Mouse (Mus musculus): Measurements from ENCODE around the gene Gm20716. TPM values are rescaled to one million over a fixed set of nuclear protein-coding genes. Genes with fewer than 3 reads are reported as not detected.

Gene Gm20716
- 30.1 and 34.8 TPM in 2 replicates for polyA plus RNA-seq (2012; rRNA removed)

DNA sequence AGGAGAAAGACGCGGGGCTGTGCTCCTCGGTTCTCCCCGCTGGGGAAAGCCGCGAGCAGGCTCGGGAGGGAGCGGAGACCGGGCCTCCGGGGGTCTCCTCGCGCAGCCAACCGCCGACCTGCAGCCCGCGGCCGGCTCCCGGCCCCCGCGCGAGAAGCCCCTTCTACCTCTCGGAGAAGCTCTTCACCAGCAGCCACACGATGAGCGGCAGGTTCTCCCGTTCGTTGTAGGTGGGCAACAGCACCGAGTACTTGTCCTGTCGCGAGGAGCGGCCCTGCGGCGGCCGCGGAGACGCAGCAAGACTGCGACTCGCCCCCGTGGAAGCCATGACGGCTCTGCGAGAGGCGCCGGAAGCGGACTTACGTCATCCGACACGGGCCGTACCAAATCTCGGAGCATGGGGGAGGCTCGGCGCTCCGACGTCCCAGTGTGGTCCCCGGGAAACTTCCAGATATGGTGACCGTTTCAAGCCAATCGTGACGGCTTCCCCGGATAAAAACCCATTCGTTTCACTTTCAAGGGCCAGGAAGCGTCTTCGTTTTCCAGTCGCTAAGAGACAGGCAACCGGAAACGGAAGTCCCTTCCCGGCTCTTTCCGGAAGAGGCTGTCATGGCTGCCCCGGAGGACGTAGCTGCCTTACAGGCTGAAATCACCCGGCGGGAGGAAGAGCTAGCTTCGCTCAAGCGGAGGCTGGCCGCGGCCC lies at the start of gene Gm20716, which contains the start of the genes Dpm1 and Mocs3:
TSS of gene Gm20716 (minus strand) at position 339 of the 703 bp plus-strand sequence.
TSS of gene Dpm1 (minus strand) at position 566 of the 703 bp plus-strand sequence.
TSS of gene Mocs3 (plus strand) at position 597 of the 703 bp plus-strand sequence.

DNA sequence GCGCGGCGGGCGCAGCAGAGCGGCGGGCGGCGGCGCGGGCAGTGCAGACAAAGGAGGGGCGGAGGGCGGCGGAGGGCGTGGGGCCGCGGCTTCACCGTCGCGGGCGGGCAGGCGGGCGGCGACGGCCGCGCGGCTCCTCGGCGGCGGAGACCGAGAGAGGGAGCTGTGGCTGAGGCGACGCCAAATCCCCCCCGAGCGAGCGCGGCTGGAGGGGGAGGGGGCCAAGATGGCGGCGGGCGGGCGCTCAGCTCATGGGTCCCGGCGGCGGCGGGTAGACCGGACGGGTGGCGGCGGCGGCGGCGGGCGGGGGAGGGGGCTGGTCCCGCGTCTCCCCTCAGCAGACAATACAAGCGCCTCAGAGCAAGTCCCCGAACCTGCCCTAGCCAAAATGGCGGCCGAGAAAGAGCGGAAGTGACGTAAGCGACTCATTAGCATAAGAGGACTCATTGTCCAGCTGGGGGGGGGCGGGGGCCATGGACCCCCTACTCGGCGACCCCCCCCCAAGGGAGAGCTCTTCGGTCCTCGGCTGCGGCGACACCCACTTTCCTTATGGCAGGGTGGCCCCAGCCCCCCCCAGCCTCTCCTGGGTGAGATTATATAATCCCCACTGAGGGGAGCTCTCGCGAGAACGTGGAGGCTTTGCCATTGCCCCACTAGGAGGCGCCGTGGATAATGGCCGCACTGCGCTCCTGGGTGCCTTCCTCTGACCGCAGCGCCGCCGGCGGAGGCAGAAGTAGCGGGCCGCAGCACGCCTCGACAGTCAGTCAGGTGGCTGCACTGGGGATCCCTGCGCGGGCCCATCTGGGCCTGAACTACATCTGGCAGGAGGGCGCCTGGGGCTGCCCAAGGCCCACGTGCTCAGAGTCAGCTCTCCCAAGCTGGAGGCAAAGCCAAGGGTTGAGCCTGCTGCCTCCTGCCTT lies 23.2 kb downstream of the Gm20716 start, which contains the start of gene Adnp:
TSS of gene Adnp (minus strand) at position 388 of the 920 bp plus-strand sequence.

Other genes starting within 250 kb of the Gm20716 start
- gene Ripor3, start 219.7 kb downstream of the Gm20716 start, polyA plus RNA-seq (2012; rRNA removed) = 1.4 and 4.1 TPM in 2 replicates
- 8.0 and 8.3 TPM in 2 replicates for gene Pard6b, start 149.4 kb downstream of the Gm20716 start, polyA plus RNA-seq (2012; rRNA removed)
- 82.2 and 83.7 TPM in 2 replicates for gene Adnp, start 23.3 kb downstream of the Gm20716 start, polyA plus RNA-seq (2012; rRNA removed)
- 17.0 and 18.6 TPM in 2 replicates for gene Dpm1, start 227 bp upstream of the Gm20716 start, polyA plus RNA-seq (2012; rRNA removed)
- 13.0 and 14.3 TPM in 2 replicates for gene Mocs3, start 258 bp upstream of the Gm20716 start, polyA plus RNA-seq (2012; rRNA removed)
- 2.6 and 4.7 TPM in 2 replicates for gene Kcng1, start 51.4 kb upstream of the Gm20716 start, polyA plus RNA-seq (2012; rRNA removed)

Measured in central nervous system, embryonic 14 days (tissue).